Mouse (Mus musculus): Measurements from ENCODE around the gene Ifngr2. TPM values are rescaled to one million over a fixed set of nuclear protein-coding genes. Genes with fewer than 3 reads are reported as not detected.
A peak's percentile ranks its signal among the peaks of the same experiment; 100 is the strongest.
"Not testable (repeated sequence)": the region's sequence is repeated elsewhere in the genome, so short reads cannot be mapped to it uniquely, and the experiment has no call there.

Gene Ifngr2
- total and polyA plus RNA-seq, 2 experiments from 2014 or later, result 87.6 to 149 TPM

GRCm38 (mm10) chr16:91524206-91524605 lies 22.7 kb upstream of the Ifngr2 start:
- no peak for TF ChIP-seq CTCF (IDR thresholded peaks at IDR 0.05; ENCODE audit: low read depth)
- TF ChIP-seq EP300 (IDR thresholded peaks at IDR 0.05; ENCODE audit: low read depth), result no peak
- no peak overlapping the region for H3K4me3 ChIP-seq (ENCODE audit: low read depth, low read length)
- no peak overlapping the region for H3K27ac ChIP-seq (ENCODE audit: low read depth)
- 72% methylated on average over 5 of the region's 5 CpGs for WGBS
- DNase-seq (ENCODE audit: low spot score), result no peak
- H3K4me1 ChIP-seq (ENCODE audit: control insufficient read depth, insufficient read depth), result no peaks in the 10 kb centered on the region
- H3K9ac ChIP-seq (replicated peaks; ENCODE audit: low read depth, low read length), result no peak overlapping the region
- no peaks in the 10 kb centered on the region for H3K27me3 ChIP-seq (ENCODE audit: control insufficient read depth, insufficient read depth, low read length)
- H3K9me3 ChIP-seq (replicated peaks; ENCODE audit: control insufficient read depth, low read length), result no peaks in the 10 kb centered on the region
- no peak for ATAC-seq (ENCODE audit: insufficient read depth, low read depth)
- no peak overlapping the region for H3K4me2 ChIP-seq (ENCODE audit: low read depth, low read length)
- no peaks in the 10 kb centered on the region for H3K36me3 ChIP-seq (replicated peaks; ENCODE audit: control insufficient read depth, insufficient read depth, low read length)

- 94% methylated on average over 6 of the region's 6 CpGs for WGBS
- no peaks in the 10 kb centered on the region for H3K9me3 ChIP-seq (replicated peaks; ENCODE audit: control insufficient read depth, low read length)
- no peak for TF ChIP-seq EP300 (IDR thresholded peaks at IDR 0.05; ENCODE audit: low read depth)
- no peak for TF ChIP-seq CTCF (IDR thresholded peaks at IDR 0.05; ENCODE audit: low read depth)
- peaks cover 4% of the 10 kb centered on the region for H3K4me1 ChIP-seq (ENCODE audit: control insufficient read depth, insufficient read depth)
- DNase-seq (ENCODE audit: low spot score) (no peak), ATAC-seq (ENCODE audit: insufficient read depth, low read depth) (no peak)
- H3K36me3 ChIP-seq (replicated peaks; ENCODE audit: control insufficient read depth, insufficient read depth, low read length), result no peaks in the 10 kb centered on the region
- H3K4me2 ChIP-seq (ENCODE audit: low read depth, low read length), result no peak overlapping the region
- no peak overlapping the region for H3K9ac ChIP-seq (replicated peaks; ENCODE audit: low read depth, low read length)
- H3K27ac ChIP-seq (ENCODE audit: low read depth), result no peak overlapping the region
- H3K4me3 ChIP-seq (ENCODE audit: low read depth, low read length), result no peak overlapping the region
- no peaks in the 10 kb centered on the region for H3K27me3 ChIP-seq (ENCODE audit: control insufficient read depth, insufficient read depth, low read length)
These were observed 20.6 kb upstream of the Ifngr2 start for GRCm38 (mm10) chr16:91526274-91526673.

- Histone ChIP-seq H3K27ac (ENCODE audit: low read depth) (no peak overlapping the region; the same call in 1 of the 2 replicates), H3K9ac (replicated peaks; ENCODE audit: low read depth, low read length) (no peak overlapping the region), H3K36me3 (replicated peaks; ENCODE audit: control insufficient read depth, insufficient read depth, low read length) (no peaks in the 10 kb centered on the region), H3K27me3 (ENCODE audit: control insufficient read depth, insufficient read depth, low read length) (no peaks in the 10 kb centered on the region), H3K9me3 (replicated peaks; ENCODE audit: control insufficient read depth, low read length) (no peaks in the 10 kb centered on the region), H3K4me1 (ENCODE audit: control insufficient read depth, insufficient read depth) (peaks cover 7% of the 10 kb centered on the region), H3K4me2 (ENCODE audit: low read depth, low read length) (no peak overlapping the region), H3K4me3 (ENCODE audit: low read depth, low read length) (no peak overlapping the region)
- TF ChIP-seq CTCF (IDR thresholded peaks at IDR 0.05; ENCODE audit: low read depth) (peak; percentile 73), EP300 (IDR thresholded peaks at IDR 0.05; ENCODE audit: low read depth) (no peak)
- WGBS, result 61% methylated on average over 10 of the region's 10 CpGs
- ATAC-seq (ENCODE audit: insufficient read depth, low read depth), result peak; percentile 34; the same call in 1 of the 2 replicates
- DNase-seq (ENCODE audit: low spot score), result peak; percentile 65
These were observed 19.8 kb upstream of the Ifngr2 start for GRCm38 (mm10) chr16:91527051-91527450.

GRCm38 (mm10) chr16:91527500-91527899 lies 19.4 kb upstream of the Ifngr2 start:
- Histone ChIP-seq H3K36me3 (replicated peaks; ENCODE audit: control insufficient read depth, insufficient read depth, low read length) (no peaks in the 10 kb centered on the region), H3K9ac (replicated peaks; ENCODE audit: low read depth, low read length) (no peak overlapping the region), H3K27me3 (ENCODE audit: control insufficient read depth, insufficient read depth, low read length) (no peaks in the 10 kb centered on the region), H3K9me3 (replicated peaks; ENCODE audit: control insufficient read depth, low read length) (no peaks in the 10 kb centered on the region), H3K4me2 (ENCODE audit: low read depth, low read length) (no peak overlapping the region), H3K27ac (ENCODE audit: low read depth) (no peak overlapping the region), H3K4me1 (ENCODE audit: control insufficient read depth, insufficient read depth) (peaks cover 11% of the 10 kb centered on the region), H3K4me3 (ENCODE audit: low read depth, low read length) (no peak overlapping the region)
- whole genome bisulfite sequencing, result 35% methylated on average over 5 of the region's 5 CpGs
- no peak for DNase-seq (ENCODE audit: low spot score)
- ATAC-seq (ENCODE audit: insufficient read depth, low read depth), result peak; percentile 31; the same call in 1 of the 2 replicates
- TF ChIP-seq CTCF (IDR thresholded peaks at IDR 0.05; ENCODE audit: low read depth) (no peak), EP300 (IDR thresholded peaks at IDR 0.05; ENCODE audit: low read depth) (no peak)

GRCm38 (mm10) chr16:91528578-91528977 lies 18.3 kb upstream of the Ifngr2 start:
- no peak overlapping the region for H3K4me3 ChIP-seq (ENCODE audit: low read depth, low read length)
- H3K4me2 ChIP-seq (ENCODE audit: low read depth, low read length), result no peak overlapping the region
- TF ChIP-seq EP300 (IDR thresholded peaks at IDR 0.05; ENCODE audit: low read depth) (no peak), CTCF (IDR thresholded peaks at IDR 0.05; ENCODE audit: low read depth) (peak; percentile 69)
- no peak for DNase-seq (ENCODE audit: low spot score)
- ATAC-seq (ENCODE audit: insufficient read depth, low read depth), result peak; percentile 59; the same call in 1 of the 2 replicates
- H3K9me3 ChIP-seq (replicated peaks; ENCODE audit: control insufficient read depth, low read length), result no peaks in the 10 kb centered on the region
- H3K4me1 ChIP-seq (ENCODE audit: control insufficient read depth, insufficient read depth), result peaks cover 22% of the 10 kb centered on the region
- no peaks in the 10 kb centered on the region for H3K27me3 ChIP-seq (ENCODE audit: control insufficient read depth, insufficient read depth, low read length)
- whole genome bisulfite sequencing, result 56% methylated on average over 9 of the region's 9 CpGs
- no peak overlapping the region for H3K27ac ChIP-seq (ENCODE audit: low read depth)
- no peaks in the 10 kb centered on the region for H3K36me3 ChIP-seq (replicated peaks; ENCODE audit: control insufficient read depth, insufficient read depth, low read length)
- no peak overlapping the region for H3K9ac ChIP-seq (replicated peaks; ENCODE audit: low read depth, low read length)

- H3K27me3 ChIP-seq (ENCODE audit: control insufficient read depth, insufficient read depth, low read length); DNase-seq (ENCODE audit: low spot score); H3K9me3 ChIP-seq (replicated peaks; ENCODE audit: control insufficient read depth, low read length); H3K27ac ChIP-seq (ENCODE audit: low read depth); H3K9ac ChIP-seq (replicated peaks; ENCODE audit: low read depth, low read length); H3K4me2 ChIP-seq (ENCODE audit: low read depth, low read length); H3K36me3 ChIP-seq (replicated peaks; ENCODE audit: control insufficient read depth, insufficient read depth, low read length); H3K4me3 ChIP-seq (ENCODE audit: low read depth, low read length); ATAC-seq (ENCODE audit: insufficient read depth, low read depth): not testable (repeated sequence)
- 63% methylated on average over 4 of the region's 4 CpGs for WGBS
- peaks cover 39% of the 10 kb centered on the region for H3K4me1 ChIP-seq (ENCODE audit: control insufficient read depth, insufficient read depth)
These were observed 16.0 kb upstream of the Ifngr2 start for GRCm38 (mm10) chr16:91530830-91531229.

All from heart, postnatal 0 days (tissue).